Mouse (Mus musculus) kidney, embryonic 14.5 days (tissue): ENCODE measurements at regions not wholly inside any gene's neighbourhood (a gene's known extent, or its start where the extent isn't known, plus 50 kb on each side); places are given as distances from the start of the nearest gene placed in this dataset.

Experiments used
- ATAC-seq: fragments of 200-750 bp; cut with Nextera tagmentation; 2 replicates; pipeline ENCODE4 v1.8.0; 2017; ENCODE audit warnings: moderate number of reproducible peaks, mild to moderate bottlenecking, moderate TSS enrichment, moderate library complexity; ENCODE audit not compliant: low FRiP score, low TSS enrichment
- H3K27ac ChIP-seq: fragments of 300-500 bp; sonication (generic); 2 replicates; pipeline ENCODE4 v1.5.1; 2014; ENCODE audit warnings: low read depth, mild to moderate bottlenecking, low read length, moderate library complexity, mixed read lengths
- H3K27me3 ChIP-seq: fragments of 300-500 bp; sonication (generic); 2 replicates; pipeline ENCODE4 v1.6.1; 2014; ENCODE audit warnings: mild to moderate bottlenecking, low read length; ENCODE audit not compliant: control insufficient read depth, insufficient read depth
- H3K36me3 ChIP-seq: fragments of 300-500 bp; sonication (generic); 2 replicates; pipeline ENCODE4 v1.6.1; 2014; ENCODE audit warnings: low read length, mixed read lengths; ENCODE audit not compliant: control insufficient read depth, insufficient read depth
- H3K4me1 ChIP-seq: fragments of 300-500 bp; sonication (generic); 2 replicates; pipeline ENCODE4 v1.6.1; 2014; ENCODE audit warnings: low read length, mixed read lengths; ENCODE audit not compliant: control insufficient read depth, insufficient read depth
- H3K4me2 ChIP-seq: fragments of 300-500 bp; sonication (generic); replicated peaks from 2 replicates; pipeline ENCODE4 v1.6.1; 2014; ENCODE audit warnings: low read depth, mild to moderate bottlenecking, low read length
- H3K4me3 ChIP-seq: fragments of 300-500 bp; sonication (generic); 2 replicates; pipeline ENCODE4 v1.5.1; 2014; ENCODE audit warnings: mild to moderate bottlenecking, low read length
- H3K9ac ChIP-seq: fragments of 300-500 bp; sonication (generic); 2 replicates; pipeline ENCODE4 v1.6.1; 2014; ENCODE audit warnings: low read depth, mild to moderate bottlenecking, low read length, moderate library complexity
- H3K9me3 ChIP-seq: fragments of 300-500 bp; sonication (generic); 2 replicates; pipeline ENCODE4 v1.6.1; 2016; ENCODE audit warnings: low read length; ENCODE audit not compliant: control insufficient read depth
- WGBS: fragments of 180-500 bp; shearing (Covaris S2); extraction: QIAGEN DNeasy Blood & Tissue Kit; methylation state at CpG from one replicate; pipeline ENCODE4 v1.1.7; 2014; 5-methylcytosine and 5-hydroxymethylcytosine counted together

GRCm38 (mm10) chr6:103959002-103959401 lies 448.6 kb downstream of the Chl1 start:
- H3K36me3 ChIP-seq: no peaks in the 10 kb centered on the region
- WGBS: 97% methylated on average over 2 of the region's 2 CpGs
- no peak overlapping the region for H3K27ac ChIP-seq
- H3K4me2 ChIP-seq: no peak overlapping the region
- no peak overlapping the region for H3K4me3 ChIP-seq
- no peaks in the 10 kb centered on the region for H3K27me3 ChIP-seq
- H3K4me1 ChIP-seq: no peaks in the 10 kb centered on the region
- H3K9ac ChIP-seq: no peak overlapping the region
- H3K9me3 ChIP-seq: no peaks in the 10 kb centered on the region
- ATAC-seq: no peak

GRCm38 (mm10) chr6:103967811-103968420 lies 457.5 kb downstream of the Chl1 start:
- Histone ChIP-seq H3K27ac (no peak overlapping the region), H3K4me1 (no peaks in the 10 kb centered on the region), H3K4me3 (no peak overlapping the region), H3K9me3 (no peaks in the 10 kb centered on the region), H3K9ac (no peak overlapping the region), H3K36me3 (no peaks in the 10 kb centered on the region), H3K4me2 (no peak overlapping the region), H3K27me3 (no peaks in the 10 kb centered on the region)
- 55% methylated on average over 1 of the region's 1 CpGs for WGBS
- ATAC-seq: peak; percentile 83; the same call in 1 of the 2 replicates

GRCm38 (mm10) chr6:103999186-103999585 lies 488.8 kb downstream of the Chl1 start:
- ATAC-seq: no peak
- Histone ChIP-seq H3K36me3 (no peaks in the 10 kb centered on the region), H3K4me2 (no peak overlapping the region), H3K9ac (no peak overlapping the region), H3K9me3 (no peaks in the 10 kb centered on the region), H3K27me3 (no peaks in the 10 kb centered on the region), H3K4me3 (no peak overlapping the region), H3K4me1 (no peaks in the 10 kb centered on the region), H3K27ac (no peak overlapping the region)
- WGBS: 89% methylated on average over 1 of the region's 1 CpGs

GRCm38 (mm10) chr6:104028439-104029091 lies 464.0 kb upstream of the Cntn6 start:
- Histone ChIP-seq H3K4me3 (no peak overlapping the region), H3K4me2 (no peak overlapping the region), H3K4me1 (no peaks in the 10 kb centered on the region), H3K9ac (no peak overlapping the region), H3K36me3 (no peaks in the 10 kb centered on the region), H3K27ac (no peak overlapping the region), H3K27me3 (no peaks in the 10 kb centered on the region), H3K9me3 (no peaks in the 10 kb centered on the region)
- 10% methylated on average over 9 of the region's 9 CpGs for WGBS
- peak; percentile 43; the same call in 1 of the 2 replicates for ATAC-seq

GRCm38 (mm10) chr6:104038853-104039252 lies 453.7 kb upstream of the Cntn6 start:
- Histone ChIP-seq H3K36me3 (no peaks in the 10 kb centered on the region), H3K27me3 (no peaks in the 10 kb centered on the region), H3K9me3 (no peaks in the 10 kb centered on the region), H3K4me3 (no peak overlapping the region), H3K27ac (no peak overlapping the region), H3K9ac (no peak overlapping the region), H3K4me1 (no peaks in the 10 kb centered on the region), H3K4me2 (no peak overlapping the region)
- no peak for ATAC-seq

GRCm38 (mm10) chr6:104040450-104040849 lies 452.1 kb upstream of the Cntn6 start:
- H3K9ac ChIP-seq: no peak overlapping the region
- no peaks in the 10 kb centered on the region for H3K4me1 ChIP-seq
- H3K36me3 ChIP-seq: no peaks in the 10 kb centered on the region
- no peak overlapping the region for H3K4me2 ChIP-seq
- no peak overlapping the region for H3K4me3 ChIP-seq
- no peak overlapping the region for H3K27ac ChIP-seq
- WGBS: 90% methylated on average over 2 of the region's 2 CpGs
- no peak for ATAC-seq
- H3K27me3 ChIP-seq: no peaks in the 10 kb centered on the region
- no peaks in the 10 kb centered on the region for H3K9me3 ChIP-seq

GRCm38 (mm10) chr6:104055996-104056395 lies 436.6 kb upstream of the Cntn6 start:
- H3K4me3 ChIP-seq: no peak overlapping the region
- H3K36me3 ChIP-seq: no peaks in the 10 kb centered on the region
- no peak for ATAC-seq
- no peak overlapping the region for H3K4me2 ChIP-seq
- no peaks in the 10 kb centered on the region for H3K27me3 ChIP-seq
- H3K27ac ChIP-seq: no peak overlapping the region
- 95% methylated on average over 1 of the region's 1 CpGs for whole genome bisulfite sequencing
- H3K9me3 ChIP-seq: no peaks in the 10 kb centered on the region
- H3K9ac ChIP-seq: no peak overlapping the region
- no peaks in the 10 kb centered on the region for H3K4me1 ChIP-seq

- H3K4me3 ChIP-seq: no peak overlapping the region
- H3K4me1 ChIP-seq: no peaks in the 10 kb centered on the region
- no peak overlapping the region for H3K27ac ChIP-seq
- H3K9me3 ChIP-seq: no peaks in the 10 kb centered on the region
- no peak overlapping the region for H3K9ac ChIP-seq
- no peak overlapping the region for H3K4me2 ChIP-seq
- no peak for ATAC-seq
- no peaks in the 10 kb centered on the region for H3K36me3 ChIP-seq
- no peaks in the 10 kb centered on the region for H3K27me3 ChIP-seq
Measured at GRCm38 (mm10) chr6:104061692-104062263, 430.8 kb upstream of the Cntn6 start.

GRCm38 (mm10) chr6:104080581-104080980 lies 412.0 kb upstream of the Cntn6 start:
- Histone ChIP-seq H3K4me1 (no peaks in the 10 kb centered on the region), H3K36me3 (no peaks in the 10 kb centered on the region), H3K4me3 (no peak overlapping the region), H3K9ac (no peak overlapping the region), H3K4me2 (no peak overlapping the region), H3K27me3 (no peaks in the 10 kb centered on the region), H3K9me3 (no peaks in the 10 kb centered on the region), H3K27ac (no peak overlapping the region)
- WGBS: 69% methylated on average over 3 of the region's 3 CpGs
- ATAC-seq: no peak
